Mouse (Mus musculus) Patski (cell line): Measurements from ENCODE around the gene Rack1. TPM values are rescaled to one million over a fixed set of nuclear protein-coding genes. Genes with fewer than 3 reads are reported as not detected.
"Not testable (repeated sequence)": the region's sequence is repeated elsewhere in the genome, so short reads cannot be mapped to it uniquely, and the experiment has no call there.

Experiments
- ATAC-seq: fragments of 100-300 bp; one replicate; pipeline ENCODE4 v1.8.0; 2021
- CTCF ChIA-PET: fragments of 350-600 bp; sonication (Branson Sonifier 250); formaldehyde crosslinking; loops from one replicate; lab custom pipeline; 2022; ENCODE audit warnings: inconsistent platforms; lab: Charles Lee
- POLR2A ChIA-PET: fragments of 350-600 bp; sonication (Branson Sonifier 250); formaldehyde crosslinking; loops from one replicate; lab custom pipeline; 2022; ENCODE audit warnings: antibody characterized with exemption, inconsistent platforms; lab: Charles Lee
- DNase-seq: peaks from one replicate; pipeline ENCODE4 v3.0.0-alpha.2; 2011; ENCODE audit warnings: low read depth, low spot score
- H3K27me3 ChIP-seq: fragments of 371-371 bp; one replicate; pipeline ENCODE4 v1.5.1; 2021
- CTCF ChIP-seq: fragments of 100-300 bp; IDR thresholded peaks from one replicate; pipeline ENCODE4 v1.5.1; 2021
- in situ Hi-C: fragments of 300-500 bp; cut with MboI; formaldehyde crosslinking; loops from 3 replicates; pipeline ENCODE4 v1.11.1; 2018; ENCODE audit warnings: low pct_unique_long_range_greater_than_20kb, mixed read lengths
- polyA plus RNA-seq: library from polyadenylated mRNA; unstranded; gene quantifications from one replicate; pipeline ENCODE4 v1.2.3, GENCODE M21; 2021

Rack1 gene
- polyA plus RNA-seq, 1 experiment from 2014 or later = 1,050 TPM

- no peak for TF ChIP-seq CTCF
- ATAC-seq (peak; percentile 44), DNase-seq (no peak)
- CTCF ChIA-PET = interaction anchor here (0.9 kb wide), 1 partner anchor 9 kb away, joined by 4 read pairs; no protein-coding TSS in a partner anchor
- in situ Hi-C loops = loop anchor here (25.0 kb wide), 1 partner anchor 871 kb away; no protein-coding TSS in a partner anchor
- H3K27me3 ChIP-seq = no peaks in the 10 kb centered on the region
- POLR2A ChIA-PET = interaction anchor here (1.1 to 2.3 kb wide), 3 partner anchors 9 to 42 kb away, joined by 4 to 14 read pairs (median 5); partner anchors contain the start of gene Rack1
Measured at GRCm38 (mm10) chr11:48816281-48816781, 16.2 kb downstream of the Rack1 start.

GRCm38 (mm10) chr11:48816800-48817665 lies 16.9 kb downstream of the Rack1 start, which contains the start of gene Trim41:
Trim41 (minus strand) TSS chr11:48817353.
- in situ Hi-C loops = loop anchor here (25.0 kb wide), 1 partner anchor 870 kb away; no protein-coding TSS in a partner anchor
- no peak for TF ChIP-seq CTCF
- ChIA-PET CTCF (interaction anchor here (1.2 kb wide), 1 partner anchor 21 kb away, joined by 3 read pairs; no protein-coding TSS in a partner anchor), POLR2A (interaction anchor here (1.3 to 2.3 kb wide), 2 partner anchors 9 to 17 kb away, joined by 4 to 14 read pairs; partner anchors contain the start of gene Rack1)
- peak; percentile 82 for ATAC-seq
- peak; percentile 88 for DNase-seq
- H3K27me3 ChIP-seq = no peaks in the 10 kb centered on the region

DNA sequence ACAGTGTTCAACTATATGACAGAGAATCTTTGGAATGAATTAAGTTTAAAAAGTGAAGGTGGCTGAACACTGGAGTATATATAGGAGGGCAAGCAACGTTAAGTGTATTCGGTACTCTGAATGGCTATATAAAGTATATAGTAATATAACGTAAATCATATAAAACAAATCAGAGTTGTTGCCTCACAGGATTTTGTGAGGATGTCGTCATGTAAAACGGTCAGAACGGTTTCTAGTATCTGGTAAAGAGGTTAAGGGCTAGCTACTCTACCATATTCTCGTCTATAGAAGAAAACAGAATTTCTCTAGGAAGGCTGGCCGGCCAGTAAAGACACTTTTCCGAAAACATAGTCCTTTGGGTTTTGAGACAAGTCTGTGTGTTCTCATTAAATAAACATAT lies 17.7 kb downstream of the Rack1 start:
- no peak for DNase-seq
- no peak for ATAC-seq
- no peaks in the 10 kb centered on the region for H3K27me3 ChIP-seq
- no peak for TF ChIP-seq CTCF
- CTCF ChIA-PET = interaction anchor here (1.2 to 1.5 kb wide), 3 partner anchors 19 to 41 kb away, joined by 3 to 5 read pairs (median 3); no protein-coding TSS in a partner anchor
- POLR2A ChIA-PET = interaction anchor here (0.7 to 2.3 kb wide), 2 partner anchors 10 to 20 kb away, joined by 3 to 14 read pairs; no protein-coding TSS in a partner anchor
- in situ Hi-C loops = loop anchor here (25.0 kb wide), 1 partner anchor 870 kb away; no protein-coding TSS in a partner anchor

GRCm38 (mm10) chr11:48818346-48818745 lies 18.2 kb downstream of the Rack1 start:
- ChIA-PET POLR2A (interaction anchor here (0.7 kb wide), 1 partner anchor 19 kb away, joined by 3 read pairs; no protein-coding TSS in a partner anchor), CTCF (interaction anchor here (1.2 to 1.5 kb wide), 3 partner anchors 19 to 40 kb away, joined by 3 to 5 read pairs (median 3); no protein-coding TSS in a partner anchor)
- ATAC-seq (peak; percentile 15), DNase-seq (peak; percentile 81)
- H3K27me3 ChIP-seq = no peaks in the 10 kb centered on the region
- in situ Hi-C loops = loop anchor here (25.0 kb wide), 1 partner anchor 869 kb away; no protein-coding TSS in a partner anchor
- TF ChIP-seq CTCF = no peak

- DNase-seq (no peak), ATAC-seq (no peak)
- ChIA-PET POLR2A (no interaction called here), CTCF (interaction anchor here (1.0 to 2.2 kb wide), 2 partner anchors 11 to 12 kb away, joined by 4 to 8 read pairs; no protein-coding TSS in a partner anchor)
- in situ Hi-C loops = loop anchor here (25.0 kb wide), 1 partner anchor 868 kb away; no protein-coding TSS in a partner anchor
- H3K27me3 ChIP-seq = no peaks in the 10 kb centered on the region
- TF ChIP-seq CTCF = no peak
Measured at GRCm38 (mm10) chr11:48819614-48820307, 19.6 kb downstream of the Rack1 start.

- no peak for TF ChIP-seq CTCF
- H3K27me3 ChIP-seq = no peaks in the 10 kb centered on the region
- ATAC-seq (no peak), DNase-seq (no peak)
- ChIA-PET CTCF (interaction anchor here (1.0 to 2.2 kb wide), 2 partner anchors 11 kb away, joined by 4 to 8 read pairs; no protein-coding TSS in a partner anchor), POLR2A (no interaction called here)
- in situ Hi-C loops = loop anchor here (25.0 kb wide), 1 partner anchor 867 kb away; no protein-coding TSS in a partner anchor
Measured at GRCm38 (mm10) chr11:48820308-48820674, 20.2 kb downstream of the Rack1 start.

DNA sequence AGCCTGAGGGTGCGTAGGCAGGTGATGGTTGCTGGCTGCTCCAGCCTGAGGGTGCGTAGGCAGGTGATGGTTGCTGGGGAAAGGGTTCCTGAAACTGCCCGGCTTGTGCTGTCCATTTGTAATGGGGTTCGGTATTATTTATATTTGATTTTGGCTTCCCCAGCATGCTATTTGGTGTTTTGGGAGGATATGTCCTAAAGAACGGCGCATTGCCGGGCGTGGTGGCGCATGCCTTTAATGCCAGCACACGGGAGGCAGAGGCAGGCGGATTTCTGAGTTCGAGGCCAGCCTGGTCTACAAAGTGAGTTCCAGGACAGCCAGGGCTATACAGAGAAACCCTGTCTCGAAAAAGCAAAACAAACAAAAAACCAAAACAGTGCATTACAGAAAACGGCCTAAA lies 21.2 kb downstream of the Rack1 start:
- H3K27me3 ChIP-seq, POLR2A ChIA-PET: not testable (repeated sequence)

GRCm38 (mm10) chr11:48822768-48823512 lies 22.8 kb downstream of the Rack1 start:
- ATAC-seq = no peak
- in situ Hi-C loops = loop anchor here (25.0 kb wide), 1 partner anchor 864 kb away; no protein-coding TSS in a partner anchor
- H3K27me3 ChIP-seq = no peaks in the 10 kb centered on the region
- DNase-seq = no peak
- no peak for TF ChIP-seq CTCF
- CTCF ChIA-PET = interaction anchor here (0.7 to 1.2 kb wide), 3 partner anchors 22 to 40 kb away, joined by 3 read pairs; no protein-coding TSS in a partner anchor
- POLR2A ChIA-PET = no interaction called here

More for the DNA sequence above, 21.2 kb downstream of the Rack1 start:
- in situ Hi-C loops = loop anchor here (25.0 kb wide), 1 partner anchor 866 kb away; no protein-coding TSS in a partner anchor
- DNase-seq, ATAC-seq: not testable (repeated sequence)
- CTCF ChIA-PET = interaction anchor here (1.0 kb wide), 1 partner anchor 10 kb away, joined by 4 read pairs; no protein-coding TSS in a partner anchor

GRCm38 (mm10) chr11:48823536-48823972 lies 23.4 kb downstream of the Rack1 start:
- POLR2A ChIA-PET = no interaction called here
- ATAC-seq (no peak), DNase-seq (no peak)
- CTCF ChIA-PET = no interaction called here
- in situ Hi-C loops = loop anchor here (25.0 kb wide), 1 partner anchor 864 kb away; no protein-coding TSS in a partner anchor
- no peaks in the 10 kb centered on the region for H3K27me3 ChIP-seq
- TF ChIP-seq CTCF = no peak
